Mouse (Mus musculus) midbrain, embryonic 11.5 days (tissue): ENCODE results near the gene Plod2. TPM values are rescaled to one million over a fixed set of nuclear protein-coding genes. Genes with fewer than 3 reads are reported as not detected.

Experiments
- ATAC-seq: fragments of 200-750 bp; cut with Nextera tagmentation; 2 replicates; pipeline ENCODE4 v1.8.0; 2017; ENCODE audit warnings: moderate TSS enrichment, moderate library complexity; ENCODE audit not compliant: low FRiP score
- DNase-seq: peaks from one replicate; pipeline ENCODE4 v3.0.0; 2015; ENCODE audit warnings: low spot score; ENCODE audit errors: missing footprints
- H3K27ac ChIP-seq: fragments of 300-500 bp; sonication (generic); 2 replicates; pipeline ENCODE4 v1.5.1; 2014; ENCODE audit warnings: low read depth, low read length
- H3K27me3 ChIP-seq: fragments of 300-500 bp; sonication (generic); 2 replicates; pipeline ENCODE4 v1.6.1; 2014; ENCODE audit warnings: mild to moderate bottlenecking, low read length, moderate library complexity, mixed read lengths; ENCODE audit not compliant: control insufficient read depth, insufficient read depth
- H3K36me3 ChIP-seq: fragments of 300-500 bp; sonication (generic); 2 replicates; pipeline ENCODE4 v1.6.1; 2014; ENCODE audit warnings: mild to moderate bottlenecking, low read length, moderate library complexity, mixed read lengths; ENCODE audit not compliant: control insufficient read depth, insufficient read depth
- H3K4me1 ChIP-seq: fragments of 300-500 bp; sonication (generic); 2 replicates; pipeline ENCODE4 v1.6.1; 2014; ENCODE audit warnings: low read length; ENCODE audit not compliant: control insufficient read depth, insufficient read depth
- H3K4me2 ChIP-seq: fragments of 300-500 bp; sonication (generic); 2 replicates; pipeline ENCODE4 v1.6.1; 2014; ENCODE audit warnings: mild to moderate bottlenecking, moderate library complexity
- H3K4me3 ChIP-seq: fragments of 300-500 bp; sonication (generic); 2 replicates; pipeline ENCODE4 v1.5.1; 2014; ENCODE audit warnings: low read depth, low read length
- H3K9ac ChIP-seq: fragments of 300-500 bp; sonication (generic); 2 replicates; pipeline ENCODE4 v1.6.1; 2014; ENCODE audit warnings: low read length
- H3K9me3 ChIP-seq: fragments of 300-500 bp; sonication (generic); 2 replicates; pipeline ENCODE4 v1.6.1; 2016; ENCODE audit warnings: low read length; ENCODE audit not compliant: control insufficient read depth
- WGBS: fragments of 180-500 bp; shearing (Covaris S2); extraction: QIAGEN DNeasy Blood & Tissue Kit; methylation state at CpG from one replicate; pipeline ENCODE4 v1.1.7; 2014; 5-methylcytosine and 5-hydroxymethylcytosine counted together
- polyA plus RNA-seq: library from polyadenylated mRNA; unstranded; fragments of >200 nt; fragmentation: Nextera tagmentation; extraction: Ambion mirVana; gene quantifications from 2 replicates; pipeline ENCODE4 v1.2.1, GENCODE M21; 2014

Gene Plod2
- polyA plus RNA-seq: 25.2 and 26.6 TPM in 2 replicates

- no peaks in the 10 kb centered on the region for H3K9me3 ChIP-seq
- peak; percentile 96 for ATAC-seq
- H3K36me3 ChIP-seq: no peaks in the 10 kb centered on the region
- H3K4me1 ChIP-seq: peaks cover 8% of the 10 kb centered on the region
- H3K4me2 ChIP-seq: peak within 1 kb of the TSS; percentile 85
- WGBS: 0% methylated on average over 54 of the region's 67 CpGs
- no peak within 1 kb of the TSS for H3K27ac ChIP-seq
- peak; percentile 97 for DNase-seq
- H3K27me3 ChIP-seq: no peaks in the 10 kb centered on the region; the same call in 1 of the 2 replicates
- peak within 1 kb of the TSS; percentile 50 for H3K4me3 ChIP-seq
- peak within 1 kb of the TSS; percentile 71 for H3K9ac ChIP-seq
Observed at GRCm38 (mm10) chr9:92541977-92542561, at the start of gene Plod2. Plod2 (plus strand) TSS chr9:92542223.

GRCm38 (mm10) chr9:92499710-92500410 lies 42.2 kb upstream of the Plod2 start:
- DNase-seq (peak; percentile 96), ATAC-seq (peak; percentile 86)
- H3K9me3 ChIP-seq: no peaks in the 10 kb centered on the region
- 43% methylated on average over 12 of the region's 12 CpGs for WGBS
- H3K27ac ChIP-seq: no peak overlapping the region
- H3K9ac ChIP-seq: no peak overlapping the region
- no peaks in the 10 kb centered on the region for H3K27me3 ChIP-seq
- no peak overlapping the region for H3K4me2 ChIP-seq
- H3K4me1 ChIP-seq: no peaks in the 10 kb centered on the region
- no peak overlapping the region for H3K4me3 ChIP-seq
- no peaks in the 10 kb centered on the region for H3K36me3 ChIP-seq

- Histone ChIP-seq H3K9me3 (no peaks in the 10 kb centered on the region), H3K4me2 (no peak overlapping the region), H3K27me3 (no peaks in the 10 kb centered on the region), H3K36me3 (no peaks in the 10 kb centered on the region), H3K9ac (no peak overlapping the region), H3K27ac (no peak overlapping the region), H3K4me1 (no peaks in the 10 kb centered on the region), H3K4me3 (no peak overlapping the region)
- DNase-seq (no peak), ATAC-seq (no peak)
- 72% methylated on average over 3 of the region's 3 CpGs for WGBS
Observed at GRCm38 (mm10) chr9:92504256-92504655, 37.8 kb upstream of the Plod2 start.

- Histone ChIP-seq H3K27me3 (no peaks in the 10 kb centered on the region), H3K9me3 (no peaks in the 10 kb centered on the region), H3K27ac (no peak overlapping the region), H3K4me3 (no peak overlapping the region), H3K36me3 (no peaks in the 10 kb centered on the region), H3K4me2 (no peak overlapping the region), H3K9ac (no peak overlapping the region), H3K4me1 (no peaks in the 10 kb centered on the region)
- 84% methylated on average over 1 of the region's 1 CpGs for WGBS
- ATAC-seq (no peak), DNase-seq (no peak)
Observed at GRCm38 (mm10) chr9:92504889-92505288, 37.1 kb upstream of the Plod2 start.

- no peak overlapping the region for H3K4me3 ChIP-seq
- H3K27ac ChIP-seq: no peak overlapping the region
- no peak overlapping the region for H3K4me2 ChIP-seq
- no peaks in the 10 kb centered on the region for H3K36me3 ChIP-seq
- no peaks in the 10 kb centered on the region for H3K4me1 ChIP-seq
- no peaks in the 10 kb centered on the region for H3K9me3 ChIP-seq
- H3K9ac ChIP-seq: no peak overlapping the region
- H3K27me3 ChIP-seq: no peaks in the 10 kb centered on the region
- DNase-seq (no peak), ATAC-seq (no peak)
Observed at GRCm38 (mm10) chr9:92511696-92512095, 30.3 kb upstream of the Plod2 start.

- H3K4me1 ChIP-seq: no peaks in the 10 kb centered on the region
- peaks cover 6% of the 10 kb centered on the region; the same call in 1 of the 2 replicates for H3K9me3 ChIP-seq
- no peak for DNase-seq
- H3K4me3 ChIP-seq: no peak overlapping the region
- H3K4me2 ChIP-seq: no peak overlapping the region
- no peak for ATAC-seq
- H3K36me3 ChIP-seq: no peaks in the 10 kb centered on the region
- no peak overlapping the region for H3K9ac ChIP-seq
- no peaks in the 10 kb centered on the region for H3K27me3 ChIP-seq
- 92% methylated on average over 12 of the region's 12 CpGs for WGBS
- no peak overlapping the region for H3K27ac ChIP-seq
Observed at GRCm38 (mm10) chr9:92517036-92517435, 25.0 kb upstream of the Plod2 start.

GRCm38 (mm10) chr9:92520751-92521150 lies 21.3 kb upstream of the Plod2 start:
- no peak overlapping the region for H3K4me3 ChIP-seq
- no peaks in the 10 kb centered on the region for H3K36me3 ChIP-seq
- no peaks in the 10 kb centered on the region for H3K4me1 ChIP-seq
- WGBS: 85% methylated on average over 10 of the region's 10 CpGs
- peaks cover 6% of the 10 kb centered on the region; the same call in 1 of the 2 replicates for H3K9me3 ChIP-seq
- H3K27ac ChIP-seq: no peak overlapping the region
- H3K9ac ChIP-seq: no peak overlapping the region
- DNase-seq (no peak), ATAC-seq (no peak)
- no peaks in the 10 kb centered on the region for H3K27me3 ChIP-seq
- no peak overlapping the region for H3K4me2 ChIP-seq

- 79% methylated on average over 4 of the region's 4 CpGs for WGBS
- Histone ChIP-seq H3K4me1 (no peaks in the 10 kb centered on the region), H3K9ac (no peak overlapping the region), H3K9me3 (no peaks in the 10 kb centered on the region), H3K27ac (no peak overlapping the region), H3K36me3 (no peaks in the 10 kb centered on the region), H3K4me2 (no peak overlapping the region), H3K4me3 (no peak overlapping the region), H3K27me3 (no peaks in the 10 kb centered on the region)
- DNase-seq (no peak), ATAC-seq (no peak)
Observed at GRCm38 (mm10) chr9:92524506-92524905, 17.5 kb upstream of the Plod2 start.

- 90% methylated on average over 3 of the region's 3 CpGs for WGBS
- DNase-seq (no peak), ATAC-seq (no peak)
Observed at GRCm38 (mm10) chr9:92530055-92530454, 12.0 kb upstream of the Plod2 start.

More at GRCm38 (mm10) chr9:92530055-92530454, 12.0 kb upstream of the Plod2 start:
- Histone ChIP-seq H3K36me3 (no peaks in the 10 kb centered on the region), H3K4me2 (no peak overlapping the region), H3K9ac (no peak overlapping the region), H3K9me3 (no peaks in the 10 kb centered on the region), H3K27me3 (no peaks in the 10 kb centered on the region), H3K4me1 (no peaks in the 10 kb centered on the region), H3K27ac (no peak overlapping the region), H3K4me3 (no peak overlapping the region)
